Mouse (Mus musculus): Measurements from ENCODE around the gene Ston2. TPM values are rescaled to one million over a fixed set of nuclear protein-coding genes. Genes with fewer than 3 reads are reported as not detected.

Gene Ston2
- total and polyA plus RNA-seq, 3 experiments = 33.4 to 110 (median 74.5) TPM

DNA sequence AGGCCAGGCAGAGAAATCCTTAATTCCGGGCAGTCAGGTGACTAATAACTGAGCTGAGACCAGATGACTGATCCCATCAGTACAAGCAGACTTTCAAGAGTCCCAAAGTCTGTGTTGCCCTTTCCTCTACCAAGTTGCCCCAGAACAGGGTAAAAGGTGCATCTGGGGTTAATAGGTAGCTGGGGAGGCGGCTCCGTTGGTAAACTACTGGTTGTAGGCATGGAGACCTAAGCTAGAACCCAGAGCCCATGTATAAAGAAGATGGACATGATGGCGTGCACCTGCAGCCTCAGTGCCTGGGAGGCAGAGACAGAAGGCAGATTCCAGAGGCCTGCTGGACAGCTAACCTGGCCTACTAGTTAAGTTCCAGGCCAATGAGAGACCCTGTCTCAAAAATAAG is 30.5 kb upstream of the Ston2 start:
- no peak for ATAC-seq (ENCODE audit: extremely low read depth, insufficient number of reproducible peaks, low FRiP score, poor library complexity, severe bottlenecking)
- DNase-seq (ENCODE audit: low spot score) = no peak
- H3K27me3 ChIP-seq (ENCODE audit: insufficient read depth, low read length) = no peaks in the 10 kb centered on the region
- no peak overlapping the region for H3K4me3 ChIP-seq (ENCODE audit: low read depth, low read length)
- H3K9me3 ChIP-seq (replicated peaks) = no peaks in the 10 kb centered on the region
- no peak for TF ChIP-seq CTCF (IDR thresholded peaks at IDR 0.05; ENCODE audit: low read depth, low read length)
- no peak for TF ChIP-seq TAL1 (conservative IDR thresholded peaks at IDR 0.05; ENCODE audit: low read depth, low read length)
- TF ChIP-seq POLR2AphosphoS5 (IDR thresholded peaks at IDR 0.05; ENCODE audit: insufficient replicate concordance, low read depth, low read length) = no peak
- TF ChIP-seq GATA2 (IDR thresholded peaks at IDR 0.05; ENCODE audit: borderline replicate concordance, low read depth, low read length) = no peak
- TF ChIP-seq GATA1 (IDR thresholded peaks at IDR 0.05; ENCODE audit: borderline replicate concordance, low read length) = no peak
- H3K4me1 ChIP-seq (ENCODE audit: insufficient read depth, low read depth, low read length) = peaks cover 6% of the 10 kb centered on the region
- H3K36me3 ChIP-seq (replicated peaks) = peaks cover 90% of the 10 kb centered on the region

DNA sequence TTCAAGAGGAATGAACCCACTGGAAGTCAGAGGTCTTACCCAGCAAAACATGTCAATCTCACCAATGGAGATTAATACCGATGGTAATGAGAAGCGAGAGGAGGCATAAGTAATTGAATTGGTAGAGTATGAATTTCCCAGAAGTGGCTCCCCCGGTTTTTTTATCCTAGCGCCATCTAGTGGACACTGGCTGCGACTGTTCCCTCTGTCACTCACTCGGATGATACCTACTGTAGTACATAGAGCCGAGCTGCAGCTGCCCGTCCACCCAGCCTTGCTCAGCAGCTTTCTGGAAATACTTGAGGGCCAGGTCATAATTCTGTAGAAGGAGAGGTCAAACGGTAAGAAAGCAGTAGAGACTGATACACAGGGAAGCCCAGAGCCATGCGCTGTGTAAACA is 27.8 kb upstream of the Ston2 start:
- ATAC-seq (ENCODE audit: extremely low read depth, insufficient number of reproducible peaks, low FRiP score, poor library complexity, severe bottlenecking) = peak; percentile 78
- DNase-seq (ENCODE audit: low spot score) = peak; percentile 66
- Histone ChIP-seq H3K27me3 (ENCODE audit: insufficient read depth, low read length) (no peaks in the 10 kb centered on the region), H3K9me3 (replicated peaks) (no peaks in the 10 kb centered on the region), H3K4me1 (ENCODE audit: insufficient read depth, low read depth, low read length) (no peaks in the 10 kb centered on the region), H3K36me3 (replicated peaks) (peaks cover 91% of the 10 kb centered on the region), H3K4me3 (ENCODE audit: low read depth, low read length) (no peak overlapping the region)
- TF ChIP-seq CTCF (IDR thresholded peaks at IDR 0.05; ENCODE audit: low read depth, low read length) (peak; percentile 75), TAL1 (conservative IDR thresholded peaks at IDR 0.05; ENCODE audit: low read depth, low read length) (no peak)

DNA sequence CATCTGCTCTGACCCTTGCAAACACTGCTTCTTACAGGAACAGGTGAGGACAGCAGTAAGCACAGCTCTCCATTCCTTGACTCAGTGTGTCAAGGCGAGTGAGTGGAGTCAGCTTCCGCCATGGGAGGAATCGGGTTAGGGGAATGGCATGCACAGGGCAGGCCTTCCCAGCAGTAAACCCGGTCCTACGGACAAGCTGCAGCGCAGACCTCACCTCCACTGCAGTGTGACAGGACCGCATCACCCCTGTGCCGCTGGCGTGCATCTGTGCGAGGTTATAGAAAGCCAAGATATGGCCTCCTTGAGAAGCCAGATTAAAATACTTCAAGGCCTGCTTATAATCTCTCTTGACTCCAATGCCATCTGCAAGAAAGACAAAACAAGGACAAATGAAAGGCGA is 27.4 kb upstream of the Ston2 start:
- peaks cover 91% of the 10 kb centered on the region for H3K36me3 ChIP-seq (replicated peaks)
- no peaks in the 10 kb centered on the region for H3K27me3 ChIP-seq (ENCODE audit: insufficient read depth, low read length)
- no peaks in the 10 kb centered on the region for H3K9me3 ChIP-seq (replicated peaks)
- TF ChIP-seq GATA1 (IDR thresholded peaks at IDR 0.05; ENCODE audit: borderline replicate concordance, low read length) (no peak), CTCF (IDR thresholded peaks at IDR 0.05; ENCODE audit: low read depth, low read length) (no peak), POLR2AphosphoS5 (IDR thresholded peaks at IDR 0.05; ENCODE audit: insufficient replicate concordance, low read depth, low read length) (no peak), TAL1 (conservative IDR thresholded peaks at IDR 0.05; ENCODE audit: low read depth, low read length) (no peak), GATA2 (IDR thresholded peaks at IDR 0.05; ENCODE audit: borderline replicate concordance, low read depth, low read length) (no peak)
- DNase-seq (ENCODE audit: low spot score) = no peak
- H3K4me3 ChIP-seq (ENCODE audit: low read depth, low read length) = no peak overlapping the region
- ATAC-seq (ENCODE audit: extremely low read depth, insufficient number of reproducible peaks, low FRiP score, poor library complexity, severe bottlenecking) = no peak
- no peaks in the 10 kb centered on the region for H3K4me1 ChIP-seq (ENCODE audit: insufficient read depth, low read depth, low read length)

DNA sequence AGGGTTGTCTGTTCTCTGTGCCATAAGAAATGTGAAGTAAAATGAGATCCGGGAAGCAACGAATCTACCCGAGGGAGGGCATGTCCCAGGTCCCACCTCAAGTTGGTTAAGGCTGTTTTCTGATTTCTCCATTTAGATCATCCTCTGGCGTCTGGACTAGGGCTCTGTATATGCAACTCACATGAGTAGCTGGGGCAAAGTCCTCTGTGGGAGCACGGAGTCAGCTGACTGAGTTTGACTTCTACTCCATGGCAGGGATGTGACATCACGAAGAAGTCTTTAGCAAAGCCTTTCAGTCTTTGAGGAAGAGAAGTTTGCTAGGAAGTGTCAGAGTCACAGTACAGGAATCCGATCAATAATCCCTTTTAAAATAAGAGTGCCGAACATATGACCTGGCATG is 20.7 kb upstream of the Ston2 start:
- Histone ChIP-seq H3K4me3 (ENCODE audit: low read depth, low read length) (no peak overlapping the region), H3K27me3 (ENCODE audit: insufficient read depth, low read length) (no peaks in the 10 kb centered on the region), H3K9me3 (replicated peaks) (no peaks in the 10 kb centered on the region), H3K36me3 (replicated peaks) (peaks cover 75% of the 10 kb centered on the region), H3K4me1 (ENCODE audit: insufficient read depth, low read depth, low read length) (no peaks in the 10 kb centered on the region)
- DNase-seq (ENCODE audit: low spot score) (no peak), ATAC-seq (ENCODE audit: extremely low read depth, insufficient number of reproducible peaks, low FRiP score, poor library complexity, severe bottlenecking) (no peak)
- TF ChIP-seq POLR2AphosphoS5 (IDR thresholded peaks at IDR 0.05; ENCODE audit: insufficient replicate concordance, low read depth, low read length) (no peak), GATA1 (IDR thresholded peaks at IDR 0.05; ENCODE audit: borderline replicate concordance, low read length) (no peak), GATA2 (IDR thresholded peaks at IDR 0.05; ENCODE audit: borderline replicate concordance, low read depth, low read length) (no peak), CTCF (IDR thresholded peaks at IDR 0.05; ENCODE audit: low read depth, low read length) (no peak), TAL1 (conservative IDR thresholded peaks at IDR 0.05; ENCODE audit: low read depth, low read length) (no peak)

DNA sequence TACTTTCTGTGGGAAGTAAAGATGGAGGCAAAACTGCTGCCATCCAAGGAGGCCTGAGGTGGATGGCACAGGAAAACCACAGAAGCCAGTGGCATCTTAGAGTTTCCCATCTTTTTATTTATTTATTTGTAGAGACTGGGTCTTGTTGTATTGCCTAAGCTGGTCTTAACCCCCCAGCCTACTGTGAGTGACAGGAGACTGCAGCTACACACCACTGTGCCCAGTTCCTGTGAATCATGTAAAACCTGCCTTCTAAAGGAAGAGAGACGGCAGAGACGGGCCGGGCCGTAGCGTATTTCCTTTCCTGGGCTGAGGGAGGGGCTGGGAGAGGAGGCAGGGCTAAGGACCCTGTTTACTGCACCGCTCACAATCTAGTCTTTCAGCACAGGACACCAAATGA is 19.6 kb upstream of the Ston2 start:
- DNase-seq (ENCODE audit: low spot score) (no peak), ATAC-seq (ENCODE audit: extremely low read depth, insufficient number of reproducible peaks, low FRiP score, poor library complexity, severe bottlenecking) (no peak)
- no peaks in the 10 kb centered on the region for H3K4me1 ChIP-seq (ENCODE audit: insufficient read depth, low read depth, low read length)
- H3K4me3 ChIP-seq (ENCODE audit: low read depth, low read length) = no peak overlapping the region
- no peak for TF ChIP-seq CTCF (IDR thresholded peaks at IDR 0.05; ENCODE audit: low read depth, low read length)
- no peak for TF ChIP-seq POLR2AphosphoS5 (IDR thresholded peaks at IDR 0.05; ENCODE audit: insufficient replicate concordance, low read depth, low read length)
- no peak for TF ChIP-seq TAL1 (conservative IDR thresholded peaks at IDR 0.05; ENCODE audit: low read depth, low read length)
- TF ChIP-seq GATA2 (IDR thresholded peaks at IDR 0.05; ENCODE audit: borderline replicate concordance, low read depth, low read length) = no peak
- TF ChIP-seq GATA1 (IDR thresholded peaks at IDR 0.05; ENCODE audit: borderline replicate concordance, low read length) = no peak
- H3K36me3 ChIP-seq (replicated peaks) = peaks cover 63% of the 10 kb centered on the region
- H3K9me3 ChIP-seq (replicated peaks) = no peaks in the 10 kb centered on the region
- no peaks in the 10 kb centered on the region for H3K27me3 ChIP-seq (ENCODE audit: insufficient read depth, low read length)

DNA sequence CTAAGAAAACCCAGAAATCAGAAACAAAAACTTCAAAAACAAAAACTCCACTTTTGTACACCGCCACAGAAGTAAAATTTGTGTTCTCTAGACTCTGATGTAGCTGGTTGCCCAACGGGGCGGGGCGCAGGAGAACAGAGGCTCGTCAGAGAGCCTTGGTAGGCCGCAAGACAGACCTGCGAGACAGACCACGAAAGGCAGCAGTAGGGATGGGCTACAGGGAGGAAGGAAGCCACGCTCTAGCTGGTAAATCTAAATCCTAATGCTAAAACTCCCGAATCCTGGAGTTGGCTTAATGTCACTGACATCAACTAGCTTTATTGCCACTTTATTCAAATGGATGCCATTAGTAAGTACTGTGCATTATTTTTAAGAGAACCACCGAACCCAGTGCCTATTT is 18.9 kb upstream of the Ston2 start:
- Histone ChIP-seq H3K9me3 (replicated peaks) (no peaks in the 10 kb centered on the region), H3K4me3 (ENCODE audit: low read depth, low read length) (no peak overlapping the region), H3K36me3 (replicated peaks) (peaks cover 57% of the 10 kb centered on the region), H3K4me1 (ENCODE audit: insufficient read depth, low read depth, low read length) (no peaks in the 10 kb centered on the region), H3K27me3 (ENCODE audit: insufficient read depth, low read length) (no peaks in the 10 kb centered on the region)
- no peak for ATAC-seq (ENCODE audit: extremely low read depth, insufficient number of reproducible peaks, low FRiP score, poor library complexity, severe bottlenecking)
- DNase-seq (ENCODE audit: low spot score) = no peak
- no peak for TF ChIP-seq POLR2AphosphoS5 (IDR thresholded peaks at IDR 0.05; ENCODE audit: insufficient replicate concordance, low read depth, low read length)
- TF ChIP-seq TAL1 (conservative IDR thresholded peaks at IDR 0.05; ENCODE audit: low read depth, low read length) = no peak
- TF ChIP-seq CTCF (IDR thresholded peaks at IDR 0.05; ENCODE audit: low read depth, low read length) = no peak
- no peak for TF ChIP-seq GATA1 (IDR thresholded peaks at IDR 0.05; ENCODE audit: borderline replicate concordance, low read length)
- TF ChIP-seq GATA2 (IDR thresholded peaks at IDR 0.05; ENCODE audit: borderline replicate concordance, low read depth, low read length) = no peak

DNA sequence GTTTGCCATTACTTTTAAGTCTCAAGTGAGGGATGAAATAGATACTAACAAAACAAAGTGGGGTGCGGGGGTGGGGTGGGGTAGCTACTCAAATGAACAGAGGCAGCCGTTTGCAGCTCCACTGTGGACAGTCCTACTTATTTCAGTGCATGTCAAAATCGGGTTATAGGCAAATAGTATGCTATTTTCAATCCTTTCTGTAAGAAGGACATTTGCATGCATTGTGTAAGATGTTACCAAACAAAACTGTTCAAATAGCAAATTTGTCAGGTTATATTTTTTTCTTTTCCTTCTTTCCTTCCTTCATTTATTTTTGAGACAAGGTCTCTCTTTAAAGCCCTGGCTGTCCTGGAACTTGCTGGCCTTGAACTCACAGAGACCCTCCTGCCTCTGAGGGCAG is 16.1 kb upstream of the Ston2 start:
- Histone ChIP-seq H3K36me3 (replicated peaks) (peaks cover 30% of the 10 kb centered on the region), H3K4me3 (ENCODE audit: low read depth, low read length) (no peak overlapping the region), H3K27me3 (ENCODE audit: insufficient read depth, low read length) (no peaks in the 10 kb centered on the region), H3K4me1 (ENCODE audit: insufficient read depth, low read depth, low read length) (peaks cover 23% of the 10 kb centered on the region), H3K9me3 (replicated peaks) (no peaks in the 10 kb centered on the region)
- ATAC-seq (ENCODE audit: extremely low read depth, insufficient number of reproducible peaks, low FRiP score, poor library complexity, severe bottlenecking) (no peak), DNase-seq (ENCODE audit: low spot score) (no peak)
- TF ChIP-seq GATA2 (IDR thresholded peaks at IDR 0.05; ENCODE audit: borderline replicate concordance, low read depth, low read length) (no peak), GATA1 (IDR thresholded peaks at IDR 0.05; ENCODE audit: borderline replicate concordance, low read length) (no peak), TAL1 (conservative IDR thresholded peaks at IDR 0.05; ENCODE audit: low read depth, low read length) (no peak), CTCF (IDR thresholded peaks at IDR 0.05; ENCODE audit: low read depth, low read length) (no peak), POLR2AphosphoS5 (IDR thresholded peaks at IDR 0.05; ENCODE audit: insufficient replicate concordance, low read depth, low read length) (no peak)

Measured in G1E (cell line).